Mouse (Mus musculus): ENCODE data around the gene Rd3l.
A peak's percentile ranks its signal among the peaks of the same experiment; 100 is the strongest.

DNA sequence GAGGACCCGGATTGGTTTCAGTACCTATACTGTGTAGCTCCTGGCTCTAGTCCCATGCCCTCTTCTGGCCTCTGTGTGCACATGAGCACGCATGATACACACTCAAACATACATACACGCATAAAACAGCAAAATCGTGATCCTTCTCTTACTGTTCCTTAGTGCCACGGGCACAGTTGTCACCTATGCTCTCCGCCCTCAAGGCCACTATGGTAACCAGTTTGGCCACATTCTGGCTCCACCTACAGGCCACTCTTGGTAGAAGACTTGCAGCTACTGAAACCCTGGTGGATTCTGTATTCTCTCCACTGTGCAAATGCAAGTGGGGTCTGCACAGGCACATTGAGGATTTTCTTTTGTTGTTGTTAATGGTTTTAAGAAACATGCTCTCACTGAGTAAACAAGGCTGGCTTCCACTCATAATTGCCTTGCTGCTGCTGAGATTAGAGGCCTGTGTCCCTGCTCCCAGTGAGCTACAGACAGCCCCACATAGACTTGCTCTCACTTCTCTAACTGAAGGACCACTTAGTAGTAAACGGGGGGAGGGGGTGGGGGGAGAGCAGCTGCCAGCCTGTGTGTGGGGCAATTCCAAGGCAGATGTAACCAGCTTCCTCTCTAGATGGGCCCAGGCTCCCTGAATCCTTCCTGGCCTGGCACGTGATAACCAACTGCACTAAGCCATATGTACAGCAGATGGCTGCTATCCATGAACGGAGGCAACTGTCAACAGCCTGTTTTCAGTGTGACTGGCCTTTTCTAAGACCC, 22.8 kb downstream of the Rd3l start:
- no peak for TF ChIP-seq HCFC1 (IDR thresholded peaks at IDR 0.05; ENCODE audit: low read depth, low read length)
- TF ChIP-seq MXI1 (IDR thresholded peaks at IDR 0.05; ENCODE audit: low read depth, low read length): no peak
- peak; percentile 78 to 91 (median 83) for TF ChIP-seq CTCF (IDR thresholded peaks at IDR 0.05 in 2 of 3, conservative IDR thresholded peaks at IDR 0.05 in 1 of 3; ENCODE audit: control insufficient read depth in 1 of 3, insufficient read depth in 1 of 3, low read depth in 2 of 3, low read length in 3 of 3, poor library complexity in 1 of 3, severe bottlenecking in 1 of 3)
- TF ChIP-seq EP300 (IDR thresholded peaks at IDR 0.05; ENCODE audit: low read depth in 1 of 2, low read length in 2 of 2): no peak
- peak; percentile 87 for TF ChIP-seq SMC3 (IDR thresholded peaks at IDR 0.05; ENCODE audit: low read depth, low read length)
- no peak for TF ChIP-seq E2F4 (IDR thresholded peaks at IDR 0.05; ENCODE audit: borderline replicate concordance, low read depth, low read length)
- TF ChIP-seq POLR2A (IDR thresholded peaks at IDR 0.05; ENCODE audit: control insufficient read depth in 1 of 2, insufficient read depth in 1 of 2, low read depth in 1 of 2, low read length in 2 of 2, poor library complexity in 1 of 2): no peak; a peak in 1 of 4 replicates
- TF ChIP-seq USF1 (IDR thresholded peaks at IDR 0.05; ENCODE audit: low read depth, low read length): no peak
- no peak for TF ChIP-seq CHD2 (IDR thresholded peaks at IDR 0.05; ENCODE audit: low read length)
- TF ChIP-seq JUND (IDR thresholded peaks at IDR 0.05; ENCODE audit: low read depth, low read length): no peak
- no peak for TF ChIP-seq ZMIZ1 (IDR thresholded peaks at IDR 0.05; ENCODE audit: low read depth, low read length)
- no peak for TF ChIP-seq KAT2A (conservative IDR thresholded peaks at IDR 0.05; ENCODE audit: low read depth, low read length)
